Mouse (Mus musculus): ENCODE measurements around the gene St3gal3. TPM values are rescaled to one million over a fixed set of nuclear protein-coding genes. Genes with fewer than 3 reads are reported as not detected.

Gene St3gal3
- total and polyA plus RNA-seq, 3 experiments: 6.9 to 13.8 (median 13.4) TPM

GRCm38 (mm10) chr4:118135414-118135813, 700 bp upstream of the St3gal3 start:
- DNase-seq (ENCODE audit: low spot score) (no peak), ATAC-seq (ENCODE audit: extremely low read depth, insufficient number of reproducible peaks, low FRiP score, poor library complexity, severe bottlenecking) (no peak)
- TF ChIP-seq GATA2 (IDR thresholded peaks at IDR 0.05; ENCODE audit: borderline replicate concordance, low read depth, low read length): no peak
- no peak for TF ChIP-seq TAL1 (conservative IDR thresholded peaks at IDR 0.05; ENCODE audit: low read depth, low read length)
- no peak for TF ChIP-seq CTCF (IDR thresholded peaks at IDR 0.05; ENCODE audit: low read depth, low read length)
- no peak for TF ChIP-seq POLR2AphosphoS5 (IDR thresholded peaks at IDR 0.05; ENCODE audit: insufficient replicate concordance, low read depth, low read length)
- no peak for TF ChIP-seq GATA1 (IDR thresholded peaks at IDR 0.05; ENCODE audit: borderline replicate concordance, low read length)
- peaks cover 66% of the 10 kb centered on the region for H3K36me3 ChIP-seq (replicated peaks)
- H3K4me1 ChIP-seq (ENCODE audit: insufficient read depth, low read depth, low read length): peaks cover 37% of the 10 kb centered on the region
- H3K9me3 ChIP-seq (replicated peaks): no peaks in the 10 kb centered on the region
- peak overlapping the region; percentile 91; the same call in 1 of the 2 replicates for H3K4me3 ChIP-seq (ENCODE audit: low read depth, low read length)
- H3K27me3 ChIP-seq (ENCODE audit: insufficient read depth, low read length): no peaks in the 10 kb centered on the region

DNA sequence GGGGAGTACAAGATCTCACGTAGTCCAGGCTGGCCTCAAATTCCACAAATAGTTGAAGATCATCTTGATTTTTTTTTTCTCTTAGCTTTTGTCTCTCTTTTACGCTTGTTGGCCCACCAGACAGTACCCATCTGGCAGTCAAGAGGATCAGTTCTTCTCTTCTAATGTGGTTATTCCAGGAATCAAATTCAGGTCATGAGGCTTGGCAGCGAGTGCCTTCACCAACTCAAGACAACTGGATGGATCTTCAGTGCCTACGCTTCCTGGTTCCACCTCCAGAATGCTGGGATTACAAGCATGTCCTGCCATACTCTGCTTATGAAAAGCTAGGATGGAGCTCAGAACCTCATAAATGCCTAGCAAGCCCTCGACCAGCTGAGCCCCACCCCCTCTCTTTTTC, 3.4 kb downstream of the St3gal3 start:
- Histone ChIP-seq H3K4me3 (ENCODE audit: low read depth, low read length) (no peak overlapping the region), H3K36me3 (replicated peaks) (peaks cover 41% of the 10 kb centered on the region), H3K9me3 (replicated peaks) (no peaks in the 10 kb centered on the region), H3K4me1 (ENCODE audit: insufficient read depth, low read depth, low read length) (peaks cover 42% of the 10 kb centered on the region), H3K27me3 (ENCODE audit: insufficient read depth, low read length) (no peaks in the 10 kb centered on the region)
- TF ChIP-seq GATA2 (IDR thresholded peaks at IDR 0.05; ENCODE audit: borderline replicate concordance, low read depth, low read length) (no peak), GATA1 (IDR thresholded peaks at IDR 0.05; ENCODE audit: borderline replicate concordance, low read length) (no peak), TAL1 (conservative IDR thresholded peaks at IDR 0.05; ENCODE audit: low read depth, low read length) (no peak), POLR2AphosphoS5 (IDR thresholded peaks at IDR 0.05; ENCODE audit: insufficient replicate concordance, low read depth, low read length) (no peak), CTCF (IDR thresholded peaks at IDR 0.05; ENCODE audit: low read depth, low read length) (no peak)
- no peak for ATAC-seq (ENCODE audit: extremely low read depth, insufficient number of reproducible peaks, low FRiP score, poor library complexity, severe bottlenecking)
- DNase-seq (ENCODE audit: low spot score): no peak

DNA sequence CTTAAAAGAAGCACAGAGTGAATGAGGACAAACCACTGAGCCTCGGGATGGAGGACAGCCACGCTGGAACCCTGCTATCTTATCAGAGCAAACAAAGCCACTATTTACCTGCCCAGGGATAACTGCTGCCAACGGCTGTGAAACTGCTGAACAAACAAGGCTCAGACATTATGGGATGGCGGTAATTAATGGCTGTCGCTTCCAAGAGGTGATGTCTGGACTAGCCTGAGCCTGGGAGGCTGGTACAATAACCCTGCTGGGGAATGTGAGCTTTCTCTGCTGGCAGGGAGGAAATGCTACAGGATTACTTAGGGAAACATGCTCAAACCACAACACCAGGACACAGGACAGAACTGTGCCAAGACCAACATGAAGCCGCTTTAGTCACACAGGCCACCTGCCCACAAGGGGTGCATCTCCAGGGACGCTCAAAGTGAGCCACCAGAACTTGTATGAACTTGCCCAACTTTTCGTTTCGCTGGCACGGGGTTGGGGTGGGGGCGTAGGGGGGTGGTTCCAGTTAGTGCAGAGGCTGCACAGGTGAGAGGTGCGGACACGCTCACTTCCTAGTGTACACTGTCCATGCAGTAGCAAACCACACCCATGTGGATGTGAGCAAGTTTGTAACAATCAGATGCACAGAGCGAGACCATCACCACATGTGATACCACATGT, 11.5 kb downstream of the St3gal3 start:
- H3K4me3 ChIP-seq (ENCODE audit: low read depth, low read length): no peak overlapping the region
- ATAC-seq (ENCODE audit: extremely low read depth, insufficient number of reproducible peaks, low FRiP score, poor library complexity, severe bottlenecking) (no peak), DNase-seq (ENCODE audit: low spot score) (no peak)
- peaks cover 15% of the 10 kb centered on the region for H3K4me1 ChIP-seq (ENCODE audit: insufficient read depth, low read depth, low read length)
- H3K27me3 ChIP-seq (ENCODE audit: insufficient read depth, low read length): no peaks in the 10 kb centered on the region
- H3K36me3 ChIP-seq (replicated peaks): peaks cover 40% of the 10 kb centered on the region
- TF ChIP-seq CTCF (IDR thresholded peaks at IDR 0.05; ENCODE audit: low read depth, low read length) (no peak), POLR2AphosphoS5 (IDR thresholded peaks at IDR 0.05; ENCODE audit: insufficient replicate concordance, low read depth, low read length) (no peak), GATA2 (IDR thresholded peaks at IDR 0.05; ENCODE audit: borderline replicate concordance, low read depth, low read length) (no peak), GATA1 (IDR thresholded peaks at IDR 0.05; ENCODE audit: borderline replicate concordance, low read length) (no peak), TAL1 (conservative IDR thresholded peaks at IDR 0.05; ENCODE audit: low read depth, low read length) (no peak)
- no peaks in the 10 kb centered on the region for H3K9me3 ChIP-seq (replicated peaks)

DNA sequence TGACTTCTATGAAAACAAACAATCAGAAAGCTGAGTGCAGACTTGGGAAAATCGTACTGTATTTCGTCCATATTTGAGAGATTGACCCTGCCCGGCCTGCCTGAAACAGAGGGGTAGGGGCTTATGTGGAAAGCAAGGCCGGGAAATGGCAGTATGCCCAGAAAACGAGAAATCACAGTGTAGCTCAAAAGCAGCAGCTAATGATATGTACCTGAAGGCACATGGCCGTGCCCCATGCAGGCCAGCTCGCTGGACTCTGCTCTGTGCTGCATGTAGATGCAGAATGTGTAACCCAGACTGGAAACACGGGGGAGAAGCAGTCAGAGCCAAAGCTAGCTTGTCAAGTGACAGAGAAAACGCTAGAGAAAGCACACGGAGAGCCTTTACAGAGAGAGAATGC, 12.6 kb downstream of the St3gal3 start:
- no peak for DNase-seq (ENCODE audit: low spot score)
- Histone ChIP-seq H3K36me3 (replicated peaks) (peaks cover 45% of the 10 kb centered on the region), H3K4me1 (ENCODE audit: insufficient read depth, low read depth, low read length) (peaks cover 13% of the 10 kb centered on the region), H3K27me3 (ENCODE audit: insufficient read depth, low read length) (no peaks in the 10 kb centered on the region), H3K9me3 (replicated peaks) (no peaks in the 10 kb centered on the region), H3K4me3 (ENCODE audit: low read depth, low read length) (no peak overlapping the region)
- ATAC-seq (ENCODE audit: extremely low read depth, insufficient number of reproducible peaks, low FRiP score, poor library complexity, severe bottlenecking): no peak
- TF ChIP-seq GATA2 (IDR thresholded peaks at IDR 0.05; ENCODE audit: borderline replicate concordance, low read depth, low read length): no peak
- TF ChIP-seq CTCF (IDR thresholded peaks at IDR 0.05; ENCODE audit: low read depth, low read length): no peak
- no peak for TF ChIP-seq GATA1 (IDR thresholded peaks at IDR 0.05; ENCODE audit: borderline replicate concordance, low read length)
- no peak for TF ChIP-seq TAL1 (conservative IDR thresholded peaks at IDR 0.05; ENCODE audit: low read depth, low read length)
- TF ChIP-seq POLR2AphosphoS5 (IDR thresholded peaks at IDR 0.05; ENCODE audit: insufficient replicate concordance, low read depth, low read length): no peak

DNA sequence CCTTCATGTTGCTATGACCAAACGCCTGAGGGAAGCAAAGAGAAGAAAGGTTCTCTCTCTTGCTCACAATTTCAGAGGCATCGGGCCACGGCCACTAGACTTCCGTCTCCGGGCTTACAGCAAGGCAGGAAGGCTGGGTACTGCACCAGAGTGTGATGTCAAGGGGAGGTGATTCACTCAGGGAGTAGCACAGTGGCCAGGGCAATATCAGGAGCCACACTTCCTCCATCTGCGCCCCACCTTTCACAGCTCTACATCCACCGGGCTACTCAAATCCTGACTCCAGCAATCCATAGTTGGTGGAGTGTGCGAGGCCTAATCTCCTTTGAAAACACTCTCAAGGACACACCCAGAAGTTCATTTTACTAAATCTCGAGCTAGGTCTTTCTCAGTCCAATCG, 17.1 kb downstream of the St3gal3 start:
- no peak for TF ChIP-seq GATA1 (IDR thresholded peaks at IDR 0.05; ENCODE audit: borderline replicate concordance, low read length)
- no peak for TF ChIP-seq TAL1 (conservative IDR thresholded peaks at IDR 0.05; ENCODE audit: low read depth, low read length)
- no peak for TF ChIP-seq GATA2 (IDR thresholded peaks at IDR 0.05; ENCODE audit: borderline replicate concordance, low read depth, low read length)
- no peak for TF ChIP-seq CTCF (IDR thresholded peaks at IDR 0.05; ENCODE audit: low read depth, low read length)
- Histone ChIP-seq H3K9me3 (replicated peaks) (no peaks in the 10 kb centered on the region), H3K4me1 (ENCODE audit: insufficient read depth, low read depth, low read length) (peaks cover 18% of the 10 kb centered on the region), H3K36me3 (replicated peaks) (peaks cover 57% of the 10 kb centered on the region), H3K27me3 (ENCODE audit: insufficient read depth, low read length) (no peaks in the 10 kb centered on the region), H3K4me3 (ENCODE audit: low read depth, low read length) (no peak overlapping the region)
- DNase-seq (ENCODE audit: low spot score): no peak
- ATAC-seq (ENCODE audit: extremely low read depth, insufficient number of reproducible peaks, low FRiP score, poor library complexity, severe bottlenecking): no peak

DNA sequence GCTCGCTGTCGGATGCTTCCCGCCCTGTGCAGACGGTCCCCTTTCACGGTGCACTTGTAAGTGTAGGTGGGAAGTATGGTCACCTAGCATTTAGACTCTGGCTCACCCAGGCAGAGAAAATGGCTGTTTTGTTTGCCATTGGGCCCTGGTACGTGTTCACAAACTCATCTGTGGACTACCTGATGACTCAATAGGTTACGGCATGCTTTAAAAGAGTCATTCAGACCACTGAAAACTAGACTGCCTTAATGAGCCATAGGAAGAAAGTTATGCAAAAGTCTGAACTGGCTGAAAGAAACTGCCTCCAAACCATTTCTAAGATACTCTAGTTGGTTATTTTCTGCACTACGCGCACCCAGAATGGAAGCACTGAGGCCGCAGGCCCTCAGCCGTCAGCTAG, 18.6 kb downstream of the St3gal3 start:
- TF ChIP-seq TAL1 (conservative IDR thresholded peaks at IDR 0.05; ENCODE audit: low read depth, low read length) (no peak), GATA2 (IDR thresholded peaks at IDR 0.05; ENCODE audit: borderline replicate concordance, low read depth, low read length) (no peak), GATA1 (IDR thresholded peaks at IDR 0.05; ENCODE audit: borderline replicate concordance, low read length) (no peak), CTCF (IDR thresholded peaks at IDR 0.05; ENCODE audit: low read depth, low read length) (no peak), POLR2AphosphoS5 (IDR thresholded peaks at IDR 0.05; ENCODE audit: insufficient replicate concordance, low read depth, low read length) (no peak)
- ATAC-seq (ENCODE audit: extremely low read depth, insufficient number of reproducible peaks, low FRiP score, poor library complexity, severe bottlenecking) (no peak), DNase-seq (ENCODE audit: low spot score) (no peak)
- no peaks in the 10 kb centered on the region for H3K27me3 ChIP-seq (ENCODE audit: insufficient read depth, low read length)
- H3K4me3 ChIP-seq (ENCODE audit: low read depth, low read length): no peak overlapping the region
- peaks cover 18% of the 10 kb centered on the region for H3K4me1 ChIP-seq (ENCODE audit: insufficient read depth, low read depth, low read length)
- peaks cover 60% of the 10 kb centered on the region for H3K36me3 ChIP-seq (replicated peaks)
- H3K9me3 ChIP-seq (replicated peaks): peaks cover 5% of the 10 kb centered on the region

Data from G1E (cell line).